Mouse (Mus musculus) CD4-positive naive resting alpha-beta T cell, adult 57 days (primary cell): ENCODE measurements around the gene Ces5a. TPM values are rescaled to one million over a fixed set of nuclear protein-coding genes. Genes with fewer than 3 reads are reported as not detected.

Source experiments
- total RNA-seq: library from RNA; stranded (reverse); gene quantifications from one replicate; pipeline ENCODE4 v1.2.4, GENCODE M21; 2023

Ces5a gene
- total RNA-seq = not detected

GRCm38 (mm10) chr8:93535730-93536129 lies at the start of gene Ces5a:
Gene Ces5a, minus strand, starts transcription at chr8:93535830.

Other genes starting within 250 kb of the Ces5a start
- not detected for gene Ces1g, start 198.5 kb downstream of the Ces5a start, total RNA-seq
- gene Ces1h, start 156.1 kb downstream of the Ces5a start, total RNA-seq = not detected